Mouse (Mus musculus) forebrain, postnatal 0 days (tissue): ENCODE measurements around the gene Vps18. TPM values are rescaled to one million over a fixed set of nuclear protein-coding genes. Genes with fewer than 3 reads are reported as not detected.

ENCODE experiments used
- ATAC-seq: fragments of 200-750 bp; cut with Nextera tagmentation; 2 replicates; pipeline ENCODE4 v1.8.0; 2017; ENCODE audit warnings: mild to moderate bottlenecking, moderate library complexity
- DNase-seq: peaks from one replicate; pipeline ENCODE4 v3.0.0-alpha.2; 2015
- H3K27ac ChIP-seq: fragments of 300-500 bp; sonication (generic); 2 replicates; pipeline ENCODE4 v1.5.1; 2014; ENCODE audit warnings: low read depth, mild to moderate bottlenecking, antibody characterized with exemption, low read length, moderate library complexity, mixed read lengths
- H3K27me3 ChIP-seq: fragments of 300-500 bp; sonication (generic); 2 replicates; pipeline ENCODE4 v1.6.1; 2014; ENCODE audit warnings: mild to moderate bottlenecking, low read length, mixed read lengths; ENCODE audit not compliant: insufficient read depth
- H3K36me3 ChIP-seq: fragments of 300-500 bp; sonication (generic); 2 replicates; pipeline ENCODE4 v1.6.1; 2014; ENCODE audit warnings: mild to moderate bottlenecking, moderate library complexity; ENCODE audit not compliant: insufficient read depth
- H3K4me1 ChIP-seq: fragments of 300-500 bp; sonication (generic); 2 replicates; pipeline ENCODE4 v1.6.1; 2014; ENCODE audit warnings: antibody characterized with exemption; ENCODE audit not compliant: insufficient read depth
- H3K4me2 ChIP-seq: fragments of 300-500 bp; sonication (generic); 2 replicates; pipeline ENCODE4 v1.6.1; 2014; ENCODE audit warnings: low read depth, mild to moderate bottlenecking, moderate library complexity
- H3K4me3 ChIP-seq: fragments of 300-500 bp; sonication (generic); 2 replicates; pipeline ENCODE4 v1.5.1; 2014; ENCODE audit warnings: low read depth, low read length, mixed read lengths
- H3K9ac ChIP-seq: fragments of 300-500 bp; sonication (generic); 2 replicates; pipeline ENCODE4 v1.6.1; 2014; ENCODE audit warnings: mild to moderate bottlenecking
- H3K9me3 ChIP-seq: fragments of 300-500 bp; sonication (generic); 2 replicates; pipeline ENCODE4 v1.6.1; 2016; ENCODE audit warnings: low read length
- CTCF ChIP-seq: sonication (generic); IDR thresholded peaks from 2 replicates; pipeline ENCODE4 v1.5.1; 2016; ENCODE audit warnings: antibody characterized with exemption, control low read depth, low read depth
- WGBS: fragments of 180-500 bp; shearing (Covaris S2); extraction: QIAGEN DNeasy Blood & Tissue Kit; methylation state at CpG from one replicate; pipeline ENCODE4 v1.1.7; 2014; 5-methylcytosine and 5-hydroxymethylcytosine counted together
- polyA plus RNA-seq: library from polyadenylated mRNA; unstranded; fragments of >200 nt; fragmentation: Nextera tagmentation; extraction: Ambion mirVana; gene quantifications from 2 replicates; pipeline ENCODE4 v1.2.1, GENCODE M21; 2015
- total RNA-seq: library from RNA; depleted of rRNA; stranded (reverse); fragments of >200 nt; gene quantifications from 2 replicates; pipeline ENCODE4 v1.2.3, GENCODE M21; 2014

Gene Vps18
- total and polyA plus RNA-seq, 2 experiments from 2014 or later: 22.3 to 26.7 TPM

DNA sequence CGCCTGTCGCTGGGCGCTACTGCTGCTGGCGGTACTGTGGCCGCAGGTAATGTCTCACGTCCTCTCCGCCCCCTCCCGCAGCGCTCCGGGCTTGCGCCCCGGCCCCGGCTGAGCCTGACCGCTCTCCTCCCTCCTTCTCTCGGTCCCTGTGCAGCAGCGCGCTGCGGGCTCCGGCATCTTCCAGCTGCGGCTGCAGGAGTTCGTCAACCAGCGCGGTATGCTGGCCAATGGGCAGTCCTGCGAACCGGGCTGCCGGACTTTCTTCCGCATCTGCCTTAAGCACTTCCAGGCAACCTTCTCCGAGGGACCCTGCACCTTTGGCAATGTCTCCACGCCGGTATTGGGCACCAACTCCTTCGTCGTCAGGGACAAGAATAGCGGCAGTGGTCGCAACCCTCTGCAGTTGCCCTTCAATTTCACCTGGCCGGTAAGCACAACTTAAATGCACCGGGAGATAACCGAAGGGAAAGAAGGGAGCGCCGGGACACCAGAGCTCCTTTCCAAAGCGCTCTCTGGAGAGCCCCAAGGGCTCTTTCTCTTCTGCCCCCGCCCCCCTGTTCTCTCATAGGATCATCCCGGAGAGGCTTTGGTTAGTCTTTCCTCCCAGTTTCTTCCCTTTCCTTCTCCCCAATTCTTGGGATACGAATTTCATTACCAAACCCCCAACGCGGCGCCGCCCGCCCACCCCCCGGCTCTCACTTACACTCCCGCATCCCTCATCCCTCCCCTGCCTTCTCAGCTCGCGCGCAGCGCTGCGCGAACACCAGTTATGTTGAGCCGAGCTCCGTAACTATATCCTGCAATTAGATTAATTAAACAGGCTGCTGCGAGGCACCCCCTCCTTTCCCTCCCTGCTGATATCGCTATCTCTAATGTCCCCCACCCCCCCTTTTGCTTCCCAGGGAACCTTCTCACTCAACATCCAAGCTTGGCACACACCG, 37.9 kb downstream of the Vps18 start:
- Histone ChIP-seq H3K9me3 (no peaks in the 10 kb centered on the region), H3K27me3 (peaks cover 44% of the 10 kb centered on the region), H3K27ac (no peak overlapping the region), H3K4me1 (peaks cover 21% of the 10 kb centered on the region), H3K4me2 (peak overlapping the region; percentile 79), H3K9ac (peak overlapping the region; percentile 29), H3K4me3 (peak overlapping the region; percentile 50), H3K36me3 (no peaks in the 10 kb centered on the region)
- DNase-seq (peak; percentile 73), ATAC-seq (peak; percentile 50; the same call in 1 of the 2 replicates)
- under 1% methylated on average over 57 of the region's 61 CpGs for WGBS
- no peak for TF ChIP-seq CTCF

DNA sequence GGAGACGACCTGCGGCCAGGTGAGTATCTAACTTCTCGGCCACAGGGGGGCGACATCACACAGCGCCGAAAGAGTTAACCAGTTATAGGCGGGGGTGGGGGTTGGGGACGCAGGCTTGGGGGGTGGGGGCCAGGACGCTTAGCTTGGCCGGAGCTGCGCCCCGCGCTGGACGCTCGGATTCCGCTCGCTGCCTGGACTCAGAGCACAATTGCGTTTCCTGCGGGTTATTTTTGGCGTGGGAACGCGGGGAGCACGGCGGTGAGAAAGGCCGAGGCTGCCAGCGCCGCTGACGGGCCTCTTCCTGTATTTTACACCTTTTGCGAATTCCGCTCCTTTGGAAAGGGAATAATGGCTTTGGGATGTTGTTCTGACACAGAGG, 38.6 kb downstream of the Vps18 start:
- under 1% methylated on average over 30 of the region's 30 CpGs for WGBS
- peak; percentile 72 for TF ChIP-seq CTCF
- Histone ChIP-seq H3K4me2 (peak overlapping the region; percentile 79), H3K36me3 (no peaks in the 10 kb centered on the region), H3K9ac (peak overlapping the region; percentile 29; the same call in 1 of the 2 replicates), H3K27ac (no peak overlapping the region), H3K4me1 (peaks cover 16% of the 10 kb centered on the region), H3K4me3 (peak overlapping the region; percentile 50), H3K27me3 (peaks cover 42% of the 10 kb centered on the region), H3K9me3 (no peaks in the 10 kb centered on the region)
- DNase-seq (no peak), ATAC-seq (no peak; the same call in 1 of the 2 replicates)

DNA sequence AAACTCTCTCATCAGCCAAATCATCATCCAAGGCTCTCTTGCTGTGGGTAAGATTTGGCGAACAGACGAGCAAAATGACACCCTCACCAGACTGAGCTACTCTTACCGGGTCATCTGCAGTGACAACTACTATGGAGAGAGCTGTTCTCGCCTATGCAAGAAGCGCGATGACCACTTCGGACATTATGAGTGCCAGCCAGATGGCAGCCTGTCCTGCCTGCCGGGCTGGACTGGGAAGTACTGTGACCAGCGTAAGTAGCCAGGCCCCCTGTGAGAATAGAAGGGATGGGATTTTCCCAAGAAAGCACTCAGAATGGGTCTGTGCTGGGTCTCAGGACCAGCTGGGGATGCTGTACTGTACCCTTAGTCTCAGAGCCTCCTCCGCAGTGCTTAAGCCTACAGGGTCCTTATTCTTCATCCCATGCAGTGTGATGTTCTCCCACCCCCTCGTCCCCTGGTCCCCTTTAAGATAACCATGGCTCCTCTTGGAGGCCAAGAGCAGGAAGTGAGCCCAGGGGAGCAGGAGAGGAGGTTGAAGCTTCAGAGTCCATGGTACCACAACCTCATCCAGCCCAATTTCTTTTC, 39.5 kb downstream of the Vps18 start:
- H3K9ac ChIP-seq: no peak overlapping the region
- no peak for TF ChIP-seq CTCF
- H3K27ac ChIP-seq: no peak overlapping the region
- H3K9me3 ChIP-seq: no peaks in the 10 kb centered on the region
- DNase-seq (no peak), ATAC-seq (no peak)
- 12% methylated on average over 11 of the region's 11 CpGs for WGBS
- no peaks in the 10 kb centered on the region for H3K36me3 ChIP-seq
- peak overlapping the region; percentile 79 for H3K4me2 ChIP-seq
- H3K27me3 ChIP-seq: peaks cover 38% of the 10 kb centered on the region
- peaks cover 8% of the 10 kb centered on the region; the same call in 1 of the 2 replicates for H3K4me1 ChIP-seq
- peak overlapping the region; percentile 50 for H3K4me3 ChIP-seq

- Histone ChIP-seq H3K27me3 (peaks cover 34% of the 10 kb centered on the region), H3K9ac (no peak overlapping the region), H3K4me3 (0 out of 2 replicates have a peak overlapping the region, but pooled peaks have one; percentile 50), H3K27ac (no peak overlapping the region), H3K4me1 (peaks cover 8% of the 10 kb centered on the region; the same call in 1 of the 2 replicates), H3K4me2 (peak overlapping the region; percentile 79), H3K36me3 (no peaks in the 10 kb centered on the region), H3K9me3 (no peaks in the 10 kb centered on the region)
- ATAC-seq: no peak
- 32% methylated on average over 5 of the region's 5 CpGs for WGBS
- no peak for TF ChIP-seq CTCF
- no peak for DNase-seq
These were observed 40.0 kb downstream of the Vps18 start for GRCm38 (mm10) chr2:119328546-119328945.

GRCm38 (mm10) chr2:119329123-119329817, 40.7 kb downstream of the Vps18 start:
- TF ChIP-seq CTCF: no peak
- Histone ChIP-seq H3K27ac (no peak overlapping the region), H3K4me2 (peak overlapping the region; percentile 13; the same call in 1 of the 2 replicates), H3K4me1 (peaks cover 5% of the 10 kb centered on the region; the same call in 1 of the 2 replicates), H3K4me3 (no peak overlapping the region), H3K9ac (no peak overlapping the region), H3K36me3 (no peaks in the 10 kb centered on the region), H3K27me3 (peaks cover 34% of the 10 kb centered on the region), H3K9me3 (no peaks in the 10 kb centered on the region)
- ATAC-seq: peak; percentile 25; the same call in 1 of the 2 replicates
- WGBS: 50% methylated on average over 3 of the region's 3 CpGs
- peak; percentile 24 for DNase-seq

DNA sequence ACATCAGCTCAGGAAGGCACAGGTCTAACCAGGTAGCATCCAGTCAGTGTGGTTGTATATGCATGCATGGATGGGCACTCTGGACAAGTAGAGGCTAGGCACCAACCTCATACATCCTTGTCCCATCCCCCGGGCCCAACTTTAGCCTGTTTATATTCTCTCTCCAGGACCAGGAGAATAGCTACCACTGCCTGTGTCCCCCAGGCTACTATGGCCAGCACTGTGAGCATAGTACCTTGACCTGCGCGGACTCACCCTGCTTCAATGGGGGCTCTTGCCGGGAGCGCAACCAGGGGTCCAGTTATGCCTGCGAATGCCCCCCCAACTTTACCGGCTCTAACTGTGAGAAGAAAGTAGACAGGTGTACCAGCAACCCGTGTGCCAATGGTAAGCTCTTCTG, 42.3 kb downstream of the Vps18 start:
- Histone ChIP-seq H3K9me3 (no peaks in the 10 kb centered on the region), H3K36me3 (no peaks in the 10 kb centered on the region), H3K27me3 (peaks cover 24% of the 10 kb centered on the region), H3K27ac (no peak overlapping the region), H3K9ac (no peak overlapping the region), H3K4me2 (no peak overlapping the region), H3K4me3 (no peak overlapping the region), H3K4me1 (peaks cover 4% of the 10 kb centered on the region; the same call in 1 of the 2 replicates)
- 91% methylated on average over 8 of the region's 8 CpGs for WGBS
- no peak for ATAC-seq
- DNase-seq: no peak
- no peak for TF ChIP-seq CTCF
